Comparison of ENCODE assay signal across 13 mouse cellular contexts in genomic region chr5:23919892-23920731, GRCm38 (mm10).
DNase-seq lines count a peak whose midpoint lies in the region; ATAC-seq lines count a peak whose summit lies in the region.
"Had no signal": no experiment of that assay in that cellular context is flagged by ENCODE, and none has a peak within 500 bp of the region (broad histone marks: within the 10 kb centered on the region; RNA-seq: fewer than 3 reads in every experiment).

No protein-coding gene starts in this region.

- no peaks in the 10 kb centered on the region for H3K9me3 ChIP-seq in heart, embryonic 12.5 days (replicated peaks)
- no peaks in the 10 kb centered on the region for H3K9me3 ChIP-seq in midbrain, embryonic 15.5 days
- H3K9me3 ChIP-seq in midbrain, embryonic 11.5 days (ENCODE audit: control insufficient read depth, low read length) = no peaks in the 10 kb centered on the region
- no peaks in the 10 kb centered on the region for H3K9me3 ChIP-seq in heart, embryonic 16.5 days (replicated peaks; ENCODE audit: control insufficient read depth, low read length)
- H3K9me3 ChIP-seq: neural tube, embryonic 15.5 days had no signal

- peaks cover 33% of the 10 kb centered on the region for H3K4me1 ChIP-seq in heart, embryonic 12.5 days (replicated peaks)
- peaks cover 4% of the 10 kb centered on the region for H3K4me1 ChIP-seq in midbrain, embryonic 15.5 days
- no peaks in the 10 kb centered on the region for H3K4me1 ChIP-seq in midbrain, embryonic 11.5 days (ENCODE audit: control insufficient read depth, insufficient read depth, low read length)
- peaks cover 23% of the 10 kb centered on the region for H3K4me1 ChIP-seq in heart, embryonic 16.5 days (ENCODE audit: control insufficient read depth, insufficient read depth, low read length)

- no peaks in the 10 kb centered on the region for H3K36me3 ChIP-seq in heart, embryonic 12.5 days
- no peaks in the 10 kb centered on the region for H3K36me3 ChIP-seq in midbrain, embryonic 15.5 days (replicated peaks)
- H3K36me3 ChIP-seq in midbrain, embryonic 11.5 days (ENCODE audit: control insufficient read depth, insufficient read depth, low read length) = no peaks in the 10 kb centered on the region
- H3K36me3 ChIP-seq in heart, embryonic 16.5 days (ENCODE audit: control insufficient read depth, insufficient read depth) = no peaks in the 10 kb centered on the region
- H3K36me3 ChIP-seq: neural tube, embryonic 15.5 days had no signal

- H3K27me3 ChIP-seq in heart, embryonic 12.5 days (replicated peaks) = no peaks in the 10 kb centered on the region
- H3K27me3 ChIP-seq in midbrain, embryonic 15.5 days (replicated peaks) = no peaks in the 10 kb centered on the region
- H3K27me3 ChIP-seq in midbrain, embryonic 11.5 days (ENCODE audit: control insufficient read depth, insufficient read depth, low read length) = no peaks in the 10 kb centered on the region
- no peaks in the 10 kb centered on the region for H3K27me3 ChIP-seq in heart, embryonic 16.5 days (ENCODE audit: control insufficient read depth, insufficient read depth, low read length)
- H3K27me3 ChIP-seq: neural tube, embryonic 15.5 days had no signal

- 55% methylated on average over 7 of the region's 7 CpGs for WGBS in heart, embryonic 12.5 days
- whole genome bisulfite sequencing in midbrain, embryonic 15.5 days = 49% methylated on average over 7 of the region's 7 CpGs
- 88% methylated on average over 7 of the region's 7 CpGs for WGBS in midbrain, embryonic 11.5 days
- WGBS in heart, embryonic 16.5 days = 43% methylated on average over 7 of the region's 7 CpGs

- H3K4me3 ChIP-seq in heart, embryonic 12.5 days = no peak overlapping the region
- H3K4me3 ChIP-seq in midbrain, embryonic 15.5 days = no peak overlapping the region
- no peak overlapping the region for H3K4me3 ChIP-seq in midbrain, embryonic 11.5 days (ENCODE audit: low read depth, low read length)
- no peak overlapping the region for H3K4me3 ChIP-seq in heart, embryonic 16.5 days (ENCODE audit: low read length)
- H3K4me3 ChIP-seq: neural tube, embryonic 15.5 days had no signal

- H3K4me2 ChIP-seq in heart, embryonic 12.5 days = no peak overlapping the region
- H3K4me2 ChIP-seq in midbrain, embryonic 15.5 days = no peak overlapping the region
- H3K4me2 ChIP-seq in midbrain, embryonic 11.5 days = no peak overlapping the region
- H3K4me2 ChIP-seq in heart, embryonic 16.5 days (ENCODE audit: low read depth, low read length) = no peak overlapping the region
- H3K4me2 ChIP-seq: neural tube, embryonic 15.5 days had no signal

- H3K27ac ChIP-seq in heart, embryonic 12.5 days (ENCODE audit: poor library complexity, severe bottlenecking) = no peak overlapping the region
- no peak overlapping the region for H3K27ac ChIP-seq in midbrain, embryonic 15.5 days
- no peak overlapping the region for H3K27ac ChIP-seq in midbrain, embryonic 11.5 days (ENCODE audit: low read depth, low read length)
- peak overlapping the region; percentile 30; the same call in 1 of the 2 replicates for H3K27ac ChIP-seq in heart, embryonic 16.5 days (ENCODE audit: low read length)
- H3K27ac ChIP-seq: neural tube, embryonic 15.5 days had no signal

- no peak for ATAC-seq in heart, embryonic 12.5 days (ENCODE audit: insufficient number of reproducible peaks, low FRiP score)
- ATAC-seq in midbrain, embryonic 15.5 days (replicated peaks) = no peak
- no peak for ATAC-seq in midbrain, embryonic 11.5 days (ENCODE audit: low FRiP score)
- 0 out of 2 replicates have a peak, but pooled peaks have one; percentile 46 for ATAC-seq in heart, embryonic 16.5 days (replicated peaks; ENCODE audit: extremely low read depth, insufficient read depth, low FRiP score)
- ATAC-seq: CD4-positive, CD25-positive, alpha-beta regulatory T cell, adult 4 months had no signal

- H3K9ac ChIP-seq in heart, embryonic 12.5 days = no peak overlapping the region
- peak overlapping the region; percentile 4; the same call in 1 of the 2 replicates for H3K9ac ChIP-seq in midbrain, embryonic 15.5 days
- H3K9ac ChIP-seq in midbrain, embryonic 11.5 days (ENCODE audit: low read length) = no peak overlapping the region
- H3K9ac ChIP-seq in heart, embryonic 16.5 days (ENCODE audit: low read length) = no peak overlapping the region
- H3K9ac ChIP-seq: neural tube, embryonic 15.5 days had no signal

- DNase-seq in heart, adult 9 months (ENCODE audit: low spot score in 2 of 2) = peak; percentile 5 to 37
- no peak for DNase-seq in midbrain, embryonic 11.5 days (ENCODE audit: low spot score, missing footprints)
- peak; percentile 32 for DNase-seq in lung, postnatal 10 days
- DNase-seq in right cerebral cortex, postnatal 14 days = no peak
- DNase-seq in cerebellum, postnatal 4 days (ENCODE audit: low spot score in 2 of 2) = no peak
- DNase-seq: adrenal gland, adult 2 months; cerebellum, adult 18-20 months; thymus, postnatal 14 days had no signal

Comparison
In these comparisons a context has a peak if more than half of its experiments do, and no peak if none do; other contexts are left out.
1. DNase-seq: peak in heart, adult 9 months (2 of 2) and lung, postnatal 10 days (single experiment); none in midbrain, embryonic 11.5 days (single experiment), right cerebral cortex, postnatal 14 days (single experiment) and cerebellum, postnatal 4 days (0 of 2).